Mouse (Mus musculus) ES-E14 (cell line): ENCODE results near the gene Tada1.

Source experiments
- CHD2 ChIP-seq: IDR thresholded peaks from 2 replicates; pipeline ENCODE4 v1.6.1; 2014; ENCODE audit warnings: mild to moderate bottlenecking, low read depth, low read length, inconsistent platforms
- HCFC1 ChIP-seq: IDR thresholded peaks from 2 replicates; pipeline ENCODE4 v1.6.1; 2012; ENCODE audit warnings: low read length, inconsistent platforms, borderline replicate concordance; ENCODE audit not compliant: insufficient read depth
- MAFK ChIP-seq: IDR thresholded peaks from 2 replicates; pipeline ENCODE4 v1.6.1; 2014; ENCODE audit warnings: mild to moderate bottlenecking, low read depth, low read length, inconsistent platforms; ENCODE audit not compliant: insufficient read depth
- ZC3H11A ChIP-seq: IDR thresholded peaks from 2 replicates; pipeline ENCODE4 v1.6.1; 2012; ENCODE audit warnings: low read depth, mild to moderate bottlenecking, inconsistent platforms, low read length, borderline replicate concordance

DNA sequence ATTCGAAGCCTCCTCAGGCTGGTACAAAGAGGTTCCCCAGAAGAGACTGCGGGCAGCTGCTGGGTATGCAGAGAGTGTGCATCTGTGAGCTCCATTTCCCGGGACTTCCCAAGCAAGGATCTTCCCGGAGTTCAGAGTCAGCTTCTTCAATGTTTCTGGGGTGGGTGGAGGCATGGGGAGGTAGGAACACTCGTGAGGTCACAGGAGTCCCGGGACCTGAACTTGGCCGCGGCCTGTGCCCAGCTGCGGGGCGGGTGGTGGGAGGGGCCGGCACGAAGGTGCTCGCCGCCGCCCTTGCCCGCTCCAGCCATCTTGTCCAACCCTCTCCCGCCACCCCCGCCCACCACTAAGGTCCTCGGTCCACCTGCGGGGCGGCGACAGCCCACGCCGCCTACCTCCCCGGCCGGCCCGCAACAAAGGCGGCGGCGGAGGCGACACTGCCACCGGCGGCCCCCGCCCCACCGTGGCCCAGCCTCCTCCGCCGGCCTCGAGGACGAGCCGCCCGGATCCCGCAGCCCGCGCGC, 30.3 kb downstream of the Tada1 start:
- TF ChIP-seq MAFK: no peak
- no peak for TF ChIP-seq CHD2
- no peak for TF ChIP-seq ZC3H11A
- no peak for TF ChIP-seq HCFC1
